Mouse (Mus musculus): ENCODE measurements at regions not wholly inside any gene's neighbourhood (a gene's known extent, or its start where the extent isn't known, plus 50 kb on each side); places are given as distances from the start of the nearest gene placed in this dataset.

DNA sequence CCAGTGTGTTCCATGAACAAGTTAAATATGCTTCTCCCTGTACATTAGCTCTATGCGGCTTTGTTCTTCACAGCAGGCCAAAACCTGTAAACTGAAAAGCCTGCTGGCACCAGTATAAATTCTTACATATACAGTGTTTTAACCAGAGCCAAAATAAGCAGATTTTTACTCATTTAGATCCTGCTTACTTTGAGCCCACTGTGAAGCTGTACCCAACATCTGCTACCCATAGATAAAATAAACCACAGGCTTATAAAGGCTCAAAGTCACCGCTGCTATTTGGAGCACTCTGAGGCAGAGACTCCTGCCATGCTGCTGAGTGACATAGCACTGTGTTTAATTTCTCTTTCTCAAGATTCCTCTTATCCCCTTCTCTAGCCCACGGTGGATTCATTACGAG, 251.1 kb downstream of the Gm4340 start:
- H3K27ac ChIP-seq (ENCODE audit: low read depth, low read length): no peak overlapping the region
- no peak for DNase-seq
- H3K4me1 ChIP-seq (ENCODE audit: insufficient read depth): no peaks in the 10 kb centered on the region
- H3K4me3 ChIP-seq (ENCODE audit: low read depth, low read length): no peak overlapping the region
- no peak for ATAC-seq
- no peak overlapping the region for H3K9ac ChIP-seq
- H3K4me2 ChIP-seq (ENCODE audit: low read depth): no peak overlapping the region
- WGBS: 66% methylated on average over 4 of the region's 4 CpGs
- no peaks in the 10 kb centered on the region for H3K36me3 ChIP-seq (ENCODE audit: insufficient read depth)
- TF ChIP-seq CTCF (IDR thresholded peaks at IDR 0.05; ENCODE audit: low read depth): no peak
- no peaks in the 10 kb centered on the region for H3K27me3 ChIP-seq (ENCODE audit: insufficient read depth, low read length)
- H3K9me3 ChIP-seq (ENCODE audit: low read length): no peaks in the 10 kb centered on the region

GRCm38 (mm10) chr10:104455549-104456351, 261.9 kb downstream of the Gm4340 start:
- Histone ChIP-seq H3K4me3 (ENCODE audit: low read depth, low read length) (peak overlapping the region; percentile 20), H3K9me3 (ENCODE audit: low read length) (no peaks in the 10 kb centered on the region), H3K27ac (ENCODE audit: low read depth, low read length) (no peak overlapping the region), H3K4me2 (ENCODE audit: low read depth) (peak overlapping the region; percentile 42), H3K36me3 (ENCODE audit: insufficient read depth) (no peaks in the 10 kb centered on the region), H3K4me1 (ENCODE audit: insufficient read depth) (no peaks in the 10 kb centered on the region), H3K9ac (peak overlapping the region; percentile 25; the same call in 1 of the 2 replicates), H3K27me3 (ENCODE audit: insufficient read depth, low read length) (no peaks in the 10 kb centered on the region)
- 30% methylated on average over 14 of the region's 14 CpGs for WGBS
- DNase-seq: peak; percentile 32
- TF ChIP-seq CTCF (IDR thresholded peaks at IDR 0.05; ENCODE audit: low read depth): no peak
- no peak; the same call in 1 of the 2 replicates for ATAC-seq

DNA sequence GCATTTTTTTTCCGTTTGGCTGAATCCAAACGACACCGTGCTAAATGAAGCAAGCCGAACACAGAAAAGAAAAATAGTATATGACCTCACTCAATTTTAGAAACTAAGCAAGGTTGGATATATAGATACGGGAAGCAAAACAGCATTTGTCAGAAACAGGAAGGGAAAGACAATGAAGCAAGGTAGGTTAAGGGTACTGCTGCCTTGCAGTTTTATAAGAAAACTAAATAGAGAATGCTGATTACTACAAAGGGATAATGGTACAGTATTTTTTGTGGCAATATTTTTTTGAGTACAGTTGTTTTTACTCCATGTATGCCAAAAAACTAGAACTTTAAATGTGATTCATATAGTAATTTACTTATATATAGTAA, 262.5 kb downstream of the Gm4340 start:
- Histone ChIP-seq H3K4me3 (ENCODE audit: low read depth, low read length) (peak overlapping the region; percentile 20), H3K27me3 (ENCODE audit: insufficient read depth, low read length) (no peaks in the 10 kb centered on the region), H3K4me1 (ENCODE audit: insufficient read depth) (no peaks in the 10 kb centered on the region), H3K27ac (ENCODE audit: low read depth, low read length) (no peak overlapping the region), H3K9ac (peak overlapping the region; percentile 25; the same call in 1 of the 2 replicates), H3K4me2 (ENCODE audit: low read depth) (peak overlapping the region; percentile 42), H3K9me3 (ENCODE audit: low read length) (no peaks in the 10 kb centered on the region), H3K36me3 (ENCODE audit: insufficient read depth) (no peaks in the 10 kb centered on the region)
- ATAC-seq (no peak; the same call in 1 of the 2 replicates), DNase-seq (no peak)
- WGBS: 26% methylated on average over 5 of the region's 5 CpGs
- TF ChIP-seq CTCF (IDR thresholded peaks at IDR 0.05; ENCODE audit: low read depth): no peak

DNA sequence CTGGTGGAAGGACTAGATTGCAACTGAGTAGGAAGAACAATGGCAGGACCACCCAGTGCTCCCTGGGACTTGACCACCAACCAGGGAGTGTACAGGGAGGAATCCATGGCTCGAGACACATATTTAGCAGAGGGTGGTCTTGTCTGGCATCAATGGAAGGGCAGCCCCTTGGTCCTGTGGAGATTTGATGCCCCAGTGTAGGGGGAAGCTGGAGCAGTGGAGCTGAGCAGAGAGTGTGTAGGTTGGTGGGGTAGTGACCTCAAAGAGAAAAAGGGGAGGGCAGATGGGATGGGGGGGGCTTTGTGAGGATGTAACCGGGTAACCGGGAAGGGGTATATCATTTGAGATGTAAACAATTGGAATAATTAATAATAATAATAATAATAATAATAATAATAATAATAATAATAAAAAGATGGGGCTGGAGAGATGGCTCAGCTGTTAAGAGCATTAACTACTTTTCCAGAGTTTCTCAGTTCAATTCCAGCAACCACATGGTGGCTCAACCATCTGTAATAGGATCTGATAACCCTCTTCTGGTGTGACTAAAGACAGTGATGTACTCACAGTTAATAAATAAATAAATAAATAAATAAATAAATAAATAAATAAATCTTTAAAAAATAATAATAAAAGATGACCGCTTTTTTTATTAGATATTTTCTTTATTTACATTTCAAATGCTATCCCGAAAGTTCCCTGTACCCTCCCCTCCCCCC, 292.5 kb downstream of the Gm4340 start:
- ATAC-seq (no peak), DNase-seq (no peak)
- H3K9ac ChIP-seq: no peak overlapping the region
- no peaks in the 10 kb centered on the region for H3K27me3 ChIP-seq (ENCODE audit: insufficient read depth, low read length)
- H3K4me3 ChIP-seq (ENCODE audit: low read depth, low read length): no peak overlapping the region
- no peak overlapping the region for H3K4me2 ChIP-seq (ENCODE audit: low read depth)
- H3K4me1 ChIP-seq (ENCODE audit: insufficient read depth): no peaks in the 10 kb centered on the region
- no peaks in the 10 kb centered on the region for H3K9me3 ChIP-seq (ENCODE audit: low read length)
- no peak for TF ChIP-seq CTCF (IDR thresholded peaks at IDR 0.05; ENCODE audit: low read depth)
- 93% methylated on average over 5 of the region's 5 CpGs for WGBS
- H3K27ac ChIP-seq (ENCODE audit: low read depth, low read length): no peak overlapping the region
- no peaks in the 10 kb centered on the region for H3K36me3 ChIP-seq (ENCODE audit: insufficient read depth)

DNA sequence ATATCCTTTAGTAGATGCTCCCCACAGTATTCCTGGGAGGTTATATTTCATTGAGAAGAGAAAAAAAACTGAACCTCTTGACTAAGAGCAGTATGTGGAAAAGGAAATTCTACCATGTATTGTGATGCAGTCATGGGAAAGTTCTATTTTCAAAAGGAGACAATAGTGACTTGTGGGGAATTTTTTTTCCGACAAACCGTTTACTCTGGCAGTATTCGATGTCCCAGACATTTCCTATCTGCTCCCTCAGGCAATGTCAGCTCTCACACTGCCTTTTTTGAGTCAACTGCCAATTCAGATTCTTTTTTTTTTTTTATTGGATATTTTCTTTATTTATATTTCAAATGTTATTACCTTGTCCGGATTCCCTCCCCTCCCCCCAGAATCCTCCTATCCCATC, 295.5 kb downstream of the Gm4340 start:
- no peak overlapping the region for H3K27ac ChIP-seq (ENCODE audit: low read depth, low read length)
- 77% methylated on average over 4 of the region's 4 CpGs for WGBS
- H3K9me3 ChIP-seq (ENCODE audit: low read length): no peaks in the 10 kb centered on the region
- DNase-seq: no peak
- no peak overlapping the region for H3K4me2 ChIP-seq (ENCODE audit: low read depth)
- H3K4me3 ChIP-seq (ENCODE audit: low read depth, low read length): no peak overlapping the region
- no peaks in the 10 kb centered on the region for H3K4me1 ChIP-seq (ENCODE audit: insufficient read depth)
- TF ChIP-seq CTCF (IDR thresholded peaks at IDR 0.05; ENCODE audit: low read depth): no peak
- no peak for ATAC-seq
- no peaks in the 10 kb centered on the region for H3K27me3 ChIP-seq (ENCODE audit: insufficient read depth, low read length)
- no peak overlapping the region for H3K9ac ChIP-seq
- H3K36me3 ChIP-seq (ENCODE audit: insufficient read depth): no peaks in the 10 kb centered on the region

GRCm38 (mm10) chr10:104490943-104491631, 297.2 kb downstream of the Gm4340 start:
- WGBS: 54% methylated on average over 2 of the region's 2 CpGs
- DNase-seq (no peak), ATAC-seq (no peak)
- Histone ChIP-seq H3K9me3 (ENCODE audit: low read length) (no peaks in the 10 kb centered on the region), H3K27ac (ENCODE audit: low read depth, low read length) (no peak overlapping the region), H3K4me2 (ENCODE audit: low read depth) (no peak overlapping the region), H3K36me3 (ENCODE audit: insufficient read depth) (no peaks in the 10 kb centered on the region), H3K9ac (no peak overlapping the region), H3K27me3 (ENCODE audit: insufficient read depth, low read length) (no peaks in the 10 kb centered on the region), H3K4me3 (ENCODE audit: low read depth, low read length) (no peak overlapping the region), H3K4me1 (ENCODE audit: insufficient read depth) (no peaks in the 10 kb centered on the region)
- no peak for TF ChIP-seq CTCF (IDR thresholded peaks at IDR 0.05; ENCODE audit: low read depth)
